Mouse (Mus musculus) ES-CJ7 (cell line): ENCODE data around the gene B4galnt3.

Experiments used
- DNase-seq: peaks from one replicate; pipeline ENCODE4 v3.0.0; 2011; ENCODE audit warnings: low read depth, low spot score

The B4galnt3 gene

GRCm38 (mm10) chr6:120222669-120223068, 71.7 kb downstream of the B4galnt3 start:
- DNase-seq: peak; percentile 95

DNA sequence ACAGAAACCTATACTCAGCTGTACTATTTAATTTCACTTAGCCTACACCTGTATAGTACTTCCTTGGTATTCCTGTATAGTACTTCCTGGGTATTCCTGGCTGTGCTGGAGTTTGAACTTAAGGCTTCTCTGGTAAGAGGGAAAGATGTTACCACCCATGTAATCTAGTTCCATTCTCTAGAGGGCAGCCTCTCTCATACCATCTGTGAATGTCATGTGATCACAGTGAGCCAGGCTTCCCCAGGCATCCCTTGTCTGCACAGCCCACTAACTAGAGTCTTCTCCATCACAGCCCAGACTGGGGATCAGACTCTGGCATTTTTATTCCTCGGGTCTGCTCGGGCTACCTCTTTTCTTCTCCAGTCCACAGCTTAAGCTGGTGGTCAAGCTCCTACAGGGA, 75.1 kb downstream of the B4galnt3 start:
- DNase-seq: peak; percentile 80

- DNase-seq: no peak
Measured at GRCm38 (mm10) chr6:120216702-120217101, 77.7 kb downstream of the B4galnt3 start.

GRCm38 (mm10) chr6:120211536-120211935, 82.8 kb downstream of the B4galnt3 start:
- peak; percentile 80 for DNase-seq

- DNase-seq: no peak
Measured at GRCm38 (mm10) chr6:120206586-120206985, 87.8 kb downstream of the B4galnt3 start.

DNA sequence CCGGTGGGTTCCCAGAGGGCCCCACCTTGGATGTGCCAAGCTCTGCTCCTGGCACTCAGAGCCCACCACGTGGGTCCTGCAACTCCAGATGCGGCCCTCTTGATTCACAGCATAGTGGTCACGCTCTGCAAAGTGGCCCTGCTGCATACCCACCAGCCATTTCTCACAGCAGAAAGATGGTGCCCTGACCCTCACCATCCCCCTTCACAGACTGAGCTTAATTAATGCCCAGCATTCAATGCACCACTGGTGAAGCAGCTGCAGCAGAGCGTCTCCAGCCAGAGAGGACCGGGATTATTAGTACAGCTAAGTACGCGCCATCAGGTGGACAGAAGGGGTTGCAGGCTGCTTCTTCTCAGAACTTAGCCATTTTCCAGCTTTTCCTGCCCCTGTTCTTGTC, 92.0 kb downstream of the B4galnt3 start:
- no peak for DNase-seq

DNA sequence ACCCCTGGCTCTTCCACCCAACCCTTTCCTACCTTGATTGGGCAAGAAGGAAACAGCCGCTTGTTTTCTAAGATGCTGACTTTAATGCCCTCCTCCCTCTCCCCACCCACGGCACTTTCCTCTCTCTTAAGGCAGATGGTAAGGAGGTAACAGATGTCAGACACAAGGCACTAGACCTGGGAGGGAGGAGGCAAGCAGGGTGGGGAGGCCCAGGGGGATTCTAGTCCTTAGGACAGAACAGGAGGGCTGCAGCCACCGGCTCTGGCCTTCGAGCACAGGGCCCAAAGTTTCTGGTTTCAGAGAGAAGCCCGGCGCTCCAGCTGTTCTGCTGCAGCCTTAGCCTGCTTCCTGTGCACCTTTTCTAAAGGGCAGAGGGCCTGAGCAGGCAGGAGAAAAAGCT, 92.4 kb downstream of the B4galnt3 start:
- no peak for DNase-seq

- peak; percentile 91 for DNase-seq
Measured at GRCm38 (mm10) chr6:120199638-120200394, 94.5 kb downstream of the B4galnt3 start.

DNA sequence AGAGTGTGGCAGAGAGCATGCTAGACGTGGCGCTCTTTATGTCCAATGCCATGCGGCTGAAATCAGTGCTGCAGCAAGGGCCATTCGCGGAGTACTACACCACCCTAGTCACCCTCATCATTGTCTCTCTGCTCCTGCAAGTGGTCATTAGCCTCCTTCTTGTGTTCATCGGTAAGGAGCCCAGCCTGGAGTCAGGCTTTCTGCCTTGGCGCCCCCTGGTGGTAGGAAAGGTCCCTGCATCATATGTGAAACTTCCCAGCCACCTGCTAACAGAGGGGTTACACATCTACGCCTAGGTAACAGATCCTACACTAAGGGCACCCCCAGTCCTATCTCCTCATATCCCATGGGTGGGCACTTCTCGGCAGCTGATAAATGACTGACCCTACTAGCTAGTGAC, 96.4 kb downstream of the B4galnt3 start:
- peak; percentile 85 for DNase-seq

GRCm38 (mm10) chr6:120196837-120197236, 97.5 kb downstream of the B4galnt3 start:
- peak; percentile 86 for DNase-seq

- no peak for DNase-seq
Measured at GRCm38 (mm10) chr6:120194963-120195362, 99.4 kb downstream of the B4galnt3 start.

DNA sequence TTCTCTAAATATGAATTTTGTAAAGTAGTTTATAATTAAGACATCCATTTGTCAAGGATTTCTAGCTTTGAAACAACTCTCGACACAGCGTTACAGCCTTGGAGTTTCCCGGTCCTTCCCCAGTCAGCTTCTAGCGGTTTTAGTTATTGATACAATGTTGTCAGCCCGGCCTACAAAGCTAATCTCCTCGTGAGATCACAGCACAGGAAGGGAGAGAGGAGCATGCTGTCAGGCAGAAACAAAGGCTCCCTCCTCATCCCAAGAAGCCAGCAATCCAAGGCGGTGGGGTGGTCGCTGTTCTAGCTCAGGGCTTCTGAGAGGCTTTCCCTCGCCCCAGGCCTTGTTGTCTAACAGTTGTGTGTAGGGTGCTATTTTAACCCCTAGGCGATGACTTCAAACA, 100.1 kb downstream of the B4galnt3 start:
- no peak for DNase-seq

GRCm38 (mm10) chr6:120193793-120194192, 100.6 kb downstream of the B4galnt3 start:
- DNase-seq: no peak

- peak; percentile 91 for DNase-seq
Measured at GRCm38 (mm10) chr6:120193174-120193573, 101.2 kb downstream of the B4galnt3 start.

- peak; percentile 75 for DNase-seq
Measured at GRCm38 (mm10) chr6:120192211-120192870, 102.0 kb downstream of the B4galnt3 start.

- no peak for DNase-seq
Measured at GRCm38 (mm10) chr6:120191396-120192170, 102.8 kb downstream of the B4galnt3 start.

DNA sequence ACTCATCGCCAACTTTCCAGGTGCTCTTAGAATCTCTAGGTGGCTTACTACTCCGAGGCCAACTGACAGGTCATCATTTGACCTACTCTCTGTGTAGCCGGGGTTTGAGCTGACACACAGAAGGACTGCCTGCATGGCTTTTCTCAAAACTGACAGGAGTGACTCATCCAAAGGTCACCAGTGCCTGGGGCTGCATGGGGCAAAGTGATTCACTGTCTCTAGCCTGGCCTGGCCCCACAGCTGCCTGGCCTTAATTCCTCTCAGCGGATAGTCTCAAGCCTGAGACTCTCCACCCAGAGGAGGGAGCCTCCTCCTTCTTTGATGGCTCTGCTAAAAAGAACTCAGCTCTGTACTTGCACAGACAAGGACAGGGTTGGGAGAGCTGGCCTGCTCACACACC, 103.4 kb downstream of the B4galnt3 start:
- no peak for DNase-seq

DNA sequence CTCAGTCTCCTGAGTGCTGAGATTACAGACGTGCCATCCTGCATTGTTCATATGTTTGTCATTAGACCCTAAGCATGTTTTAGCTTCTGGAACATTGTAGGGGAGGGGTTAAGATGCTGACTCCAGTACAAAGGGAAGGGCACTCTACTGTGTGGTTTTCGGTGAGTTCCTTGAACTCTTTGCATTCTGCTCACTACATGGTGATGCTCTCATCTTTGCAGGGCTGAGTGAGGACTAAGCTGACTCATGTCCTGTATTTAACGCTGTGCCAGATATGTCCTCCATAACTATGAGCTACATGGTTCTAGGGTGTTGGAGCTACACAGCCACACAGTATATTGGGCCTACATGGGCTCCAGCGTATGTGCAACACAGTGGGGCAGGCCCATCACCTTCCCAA, 104.0 kb downstream of the B4galnt3 start:
- DNase-seq: no peak

- DNase-seq: no peak
Measured at GRCm38 (mm10) chr6:120189287-120189686, 105.1 kb downstream of the B4galnt3 start.

GRCm38 (mm10) chr6:120188376-120189235, 105.8 kb downstream of the B4galnt3 start:
- peak; percentile 90 for DNase-seq

GRCm38 (mm10) chr6:120187587-120188176, 106.7 kb downstream of the B4galnt3 start:
- peak; percentile 90 for DNase-seq
